Mouse (Mus musculus) MEL (cell line): ENCODE measurements around the gene Slc2a1. TPM values are rescaled to one million over a fixed set of nuclear protein-coding genes. Genes with fewer than 3 reads are reported as not detected.

Experiments
- DNase-seq: peaks from one replicate; pipeline ENCODE4 v3.0.0; 2011; ENCODE audit warnings: low read depth, low spot score
- H3K27ac ChIP-seq: 2 replicates; pipeline ENCODE4 v1.5.1; 2012; ENCODE audit warnings: low read depth, mild to moderate bottlenecking, control low read depth, low read length, moderate library complexity; ENCODE audit not compliant: control insufficient read depth
- H3K27me3 ChIP-seq, 2 experiments: fragments of 150-350 bp in 1 of 2; sonication (generic) in 1 of 2; 2 replicates each; pipeline ENCODE4 v1.6.1; 2012; ENCODE audit warnings: low read length in 2 of 2, mild to moderate bottlenecking in 2 of 2, improper control_type of control experiment in 1 of 2, moderate library complexity in 1 of 2; ENCODE audit not compliant: insufficient read depth in 2 of 2, control insufficient read depth in 1 of 2
- H3K36me3 ChIP-seq, 2 experiments: 2 replicates each; pipeline ENCODE4 v1.6.1; 2012 to 2014; ENCODE audit warnings: low read length in 2 of 2, improper control_type of control experiment in 1 of 2, inconsistent platforms in 1 of 2, mild to moderate bottlenecking in 1 of 2; ENCODE audit not compliant: insufficient read depth in 2 of 2, control insufficient read depth in 1 of 2
- H3K4me1 ChIP-seq, 2 experiments: fragments of 150-350 bp in 1 of 2; sonication (generic) in 1 of 2; 2 replicates each; pipeline ENCODE4 v1.6.1; 2012; ENCODE audit warnings: low read length in 2 of 2, improper control_type of control experiment in 1 of 2, mild to moderate bottlenecking in 1 of 2; ENCODE audit not compliant: insufficient read depth in 2 of 2, control insufficient read depth in 1 of 2
- H3K4me3 ChIP-seq, 2 experiments: fragments of 150-350 bp in 1 of 2; sonication (generic) in 1 of 2; 2 replicates each; pipeline ENCODE4 v1.5.1; 2012; ENCODE audit warnings: low read depth in 2 of 2, low read length in 2 of 2, mild to moderate bottlenecking in 2 of 2, moderate library complexity in 2 of 2, control low read depth in 1 of 2, improper control_type of control experiment in 1 of 2; ENCODE audit not compliant: control insufficient read depth in 1 of 2, insufficient read depth in 1 of 2
- H3K79me2 ChIP-seq: 2 replicates; pipeline ENCODE4 v1.6.1; 2012; ENCODE audit warnings: mild to moderate bottlenecking, low read length, moderate library complexity; ENCODE audit not compliant: control insufficient read depth, poor library complexity, insufficient read depth
- H3K9ac ChIP-seq: 2 replicates; pipeline ENCODE4 v1.6.1; 2012; ENCODE audit warnings: low read depth, mild to moderate bottlenecking, control low read depth, low read length, moderate library complexity; ENCODE audit not compliant: control insufficient read depth, poor library complexity, severe bottlenecking
- H3K9me3 ChIP-seq: fragments of 150-350 bp; sonication (generic); replicated peaks from 2 replicates; pipeline ENCODE4 v1.6.1; 2012; ENCODE audit warnings: mild to moderate bottlenecking, low read length, improper control_type of control experiment, moderate library complexity; ENCODE audit not compliant: insufficient read depth
- BHLHE40 ChIP-seq: IDR thresholded peaks from 2 replicates; pipeline ENCODE4 v1.6.1; 2012; ENCODE audit warnings: low read depth, mild to moderate bottlenecking, inconsistent platforms, low read length, improper control_type of control experiment, borderline replicate concordance
- EP300 ChIP-seq, 2 experiments: IDR thresholded peaks; 2 replicates each; pipeline ENCODE4 v1.6.1; 2011; ENCODE audit warnings: improper control_type of control experiment in 2 of 2, low read length in 2 of 2, low read depth in 1 of 2, mild to moderate bottlenecking in 1 of 2
- KAT2A ChIP-seq: conservative IDR thresholded peaks from 2 replicates; pipeline ENCODE4 v1.6.1; 2012; ENCODE audit warnings: low read depth, low read length, improper control_type of control experiment, inconsistent platforms
- MXI1 ChIP-seq: IDR thresholded peaks from 2 replicates; pipeline ENCODE4 v1.6.1; 2011; ENCODE audit warnings: mild to moderate bottlenecking, low read depth, low read length, improper control_type of control experiment
- NRF1 ChIP-seq: IDR thresholded peaks from 2 replicates; pipeline ENCODE4 v1.6.1; 2014; ENCODE audit warnings: low read depth, mild to moderate bottlenecking, inconsistent platforms, low read length, improper control_type of control experiment, moderate library complexity; ENCODE audit not compliant: poor library complexity, insufficient read depth, severe bottlenecking
- POLR2A ChIP-seq, 2 experiments: IDR thresholded peaks; 2 replicates each; pipeline ENCODE4 v1.6.1; 2011 to 2012; ENCODE audit warnings: low read length in 2 of 2, mild to moderate bottlenecking in 2 of 2, control low read depth in 1 of 2, improper control_type of control experiment in 1 of 2, low read depth in 1 of 2, moderate library complexity in 1 of 2; ENCODE audit not compliant: control insufficient read depth in 1 of 2, insufficient read depth in 1 of 2, poor library complexity in 1 of 2
- POLR2AphosphoS5 ChIP-seq: IDR thresholded peaks from 2 replicates; pipeline ENCODE4 v1.6.1; 2012; ENCODE audit warnings: low read depth, borderline replicate concordance, mild to moderate bottlenecking, inconsistent platforms, low read length, moderate library complexity, mixed read lengths
- TBP ChIP-seq: IDR thresholded peaks from 2 replicates; pipeline ENCODE4 v1.8.0; 2011; ENCODE audit warnings: low read depth, low read length, improper control_type of control experiment
- TCF12 ChIP-seq: IDR thresholded peaks from 2 replicates; pipeline ENCODE4 v1.6.1; 2014; ENCODE audit warnings: low read depth, mild to moderate bottlenecking, inconsistent platforms, low read length, improper control_type of control experiment, moderate library complexity
- ZC3H11A ChIP-seq: IDR thresholded peaks from 2 replicates; pipeline ENCODE4 v1.6.1; 2012; ENCODE audit warnings: low read depth, mild to moderate bottlenecking, inconsistent platforms, low read length, improper control_type of control experiment
- polyA plus RNA-seq, 2 experiments: library from polyadenylated mRNA; stranded (reverse) in 1 of 2; unstranded in 1 of 2; fragments of >175 nt in 1 of 2; fragments of >200 nt in 1 of 2; gene quantifications; 2 replicates each; pipeline versions ENCODE4 v1.2.1 to v1.2.4; 2012; ENCODE audit warnings: low replicate concordance in 2 of 2, low read depth in 1 of 2; ENCODE audit not compliant: insufficient read length in 2 of 2, insufficient read depth in 1 of 2, missing spikeins in 1 of 2
- total RNA-seq: library from RNA; depleted of rRNA; stranded (reverse); fragments of 300-350 nt; gene quantifications from 2 replicates; pipeline ENCODE4 v1.2.3, GENCODE M21; 2012

Gene Slc2a1
- total and polyA plus RNA-seq, 3 experiments = 15.9 to 99.5 TPM; not detected in 1

- Histone ChIP-seq H3K4me1 (peaks cover 2 to 27% of the 10 kb centered on the region in 2 experiments; a peak in 3 of 4 replicates), H3K27ac (no peak overlapping the region), H3K4me3 (no peak overlapping the region), H3K9me3 (no peaks in the 10 kb centered on the region), H3K36me3 (peaks cover 0 to 13% of the 10 kb centered on the region in 2 experiments; a peak in 2 of 4 replicates), H3K79me2 (no peaks in the 10 kb centered on the region), H3K9ac (no peak overlapping the region)
- no peak for DNase-seq
- TF ChIP-seq TBP = no peak
- TF ChIP-seq, all 39 proteins: peak for 0
- no peaks in the 10 kb centered on the region; a peak in 1 of 4 replicates for H3K27me3 ChIP-seq
Observed at GRCm38 (mm10) chr4:119074596-119074995, 33.9 kb upstream of the Slc2a1 start.

- no peak for DNase-seq
- Histone ChIP-seq H3K36me3 (peaks cover 0 to 13% of the 10 kb centered on the region in 2 experiments; a peak in 2 of 4 replicates), H3K9me3 (no peaks in the 10 kb centered on the region), H3K9ac (no peak overlapping the region), H3K27me3 (no peaks in the 10 kb centered on the region; a peak in 1 of 4 replicates), H3K27ac (no peak overlapping the region), H3K4me3 (no peak overlapping the region), H3K79me2 (no peaks in the 10 kb centered on the region), H3K4me1 (peaks cover 2 to 24% of the 10 kb centered on the region in 2 experiments; a peak in 3 of 4 replicates)
- no peak for TF ChIP-seq POLR2A (IDR thresholded peaks at IDR 0.05; ENCODE audit: control insufficient read depth in 1 of 2, insufficient read depth in 1 of 2, low read depth in 1 of 2, low read length in 2 of 2, poor library complexity in 1 of 2)
- TF ChIP-seq POLR2AphosphoS5 = no peak
- no peak for TF ChIP-seq KAT2A
- no peak for TF ChIP-seq BHLHE40
- no peak for TF ChIP-seq ZC3H11A
Observed at GRCm38 (mm10) chr4:119075273-119075672, 33.2 kb upstream of the Slc2a1 start.

GRCm38 (mm10) chr4:119076336-119076735, 32.2 kb upstream of the Slc2a1 start:
- H3K27ac ChIP-seq = peak overlapping the region; percentile 53; the same call in 1 of the 2 replicates
- H3K9ac ChIP-seq = peak overlapping the region; percentile 5; the same call in 1 of the 2 replicates
- H3K4me1 ChIP-seq = peaks cover 2 to 24% of the 10 kb centered on the region in 2 experiments; a peak in 3 of 4 replicates
- H3K36me3 ChIP-seq = peaks cover 0 to 13% of the 10 kb centered on the region in 2 experiments; a peak in 2 of 4 replicates
- peak; percentile 52 for DNase-seq
- H3K27me3 ChIP-seq = no peaks in the 10 kb centered on the region
- H3K4me3 ChIP-seq = peak overlapping the region; percentile 23 to 30
- H3K9me3 ChIP-seq = no peaks in the 10 kb centered on the region
- H3K79me2 ChIP-seq = no peaks in the 10 kb centered on the region
- no peak for TF ChIP-seq MXI1
- TF ChIP-seq TCF12 = 0 out of 2 replicates have a peak, but pooled peaks have one; percentile 6
- peak in 1 of 2 experiments; percentile 18; a peak in 1 of 4 replicates for TF ChIP-seq EP300 (IDR thresholded peaks at IDR 0.05; ENCODE audit: low read depth in 1 of 2, low read length in 2 of 2)
- TF ChIP-seq NRF1 = no peak
- TF ChIP-seq, all 39 proteins: peak for 2
